ENCODE assay signal across 8 mouse cellular contexts in genomic region chr17:75087296-75087941, GRCm38 (mm10).
DNase-seq lines count a peak whose midpoint lies in the region; ATAC-seq and TF ChIP-seq lines count a peak whose summit lies in the region.

No protein-coding gene starts in this region.

- H3K4me3 ChIP-seq in lung, embryonic 14.5 days (ENCODE audit: low read depth, low read length): no peak overlapping the region

- no peaks in the 10 kb centered on the region for H3K4me1 ChIP-seq in lung, embryonic 14.5 days (ENCODE audit: insufficient read depth)

- H3K27ac ChIP-seq in lung, embryonic 14.5 days (ENCODE audit: low read depth): peak overlapping the region; percentile 33; the same call in 1 of the 2 replicates

- H3K36me3 ChIP-seq in lung, embryonic 14.5 days (ENCODE audit: insufficient read depth): no peaks in the 10 kb centered on the region

- peak; percentile 49; the same call in 1 of the 2 replicates for ATAC-seq in cerebellum, adult (ENCODE audit: insufficient number of reproducible peaks, low FRiP score, low TSS enrichment)
- peak; percentile 62 to 75; a peak in 3 of 4 replicates for ATAC-seq in hematopoietic stem cell, adult 5-6 weeks (replicated peaks in 1 of 2; ENCODE audit: insufficient read depth in 1 of 2, low FRiP score in 2 of 2, low TSS enrichment in 1 of 2, low read depth in 1 of 2, poor library complexity in 2 of 2, severe bottlenecking in 2 of 2)
- peak; percentile 83 for ATAC-seq in lung, embryonic 14.5 days (ENCODE audit: insufficient read depth)
- no peak for ATAC-seq in erythroblast, adult 5-6 weeks (replicated peaks; ENCODE audit: low FRiP score, poor library complexity, severe bottlenecking)

- WGBS in lung, embryonic 14.5 days: 34% methylated on average over 10 of the region's 10 CpGs

- no peak for DNase-seq in cerebellum, postnatal 36 days
- DNase-seq in 3134 (ENCODE audit: extremely low read depth, insufficient read length, low spot score): peak; percentile 9
- peak; percentile 78 for DNase-seq in embryo, embryonic 11 days
- DNase-seq in lung, embryonic 14.5 days: peak; percentile 89
- DNase-seq in skeletal muscle tissue, adult 2 months (ENCODE audit: low read depth, low spot score): peak; percentile 33

- H3K9ac ChIP-seq in lung, embryonic 14.5 days: no peak overlapping the region

- peak; percentile 70 for TF ChIP-seq CTCF in lung, embryonic 14.5 days (IDR thresholded peaks at IDR 0.05; ENCODE audit: low read depth)

- no peaks in the 10 kb centered on the region for H3K27me3 ChIP-seq in lung, embryonic 14.5 days (ENCODE audit: insufficient read depth, low read length)

- no peak overlapping the region for H3K4me2 ChIP-seq in lung, embryonic 14.5 days

- no peaks in the 10 kb centered on the region for H3K9me3 ChIP-seq in lung, embryonic 14.5 days (ENCODE audit: low read depth, low read length)

Comparison
In these comparisons a context has a peak if more than half of its experiments do, and no peak if none do; other contexts are left out.
1. DNase-seq: peak in 3134 (single experiment), embryo, embryonic 11 days (single experiment), lung, embryonic 14.5 days (single experiment) and skeletal muscle tissue, adult 2 months (single experiment); none in cerebellum, postnatal 36 days (0 of 2).